Mouse (Mus musculus) neutrophil, adult 59 days (primary cell): Measurements from ENCODE around the gene Fgfr4. TPM values are rescaled to one million over a fixed set of nuclear protein-coding genes. Genes with fewer than 3 reads are reported as not detected.

Experiments used
- total RNA-seq, 2 experiments: library from RNA; stranded (reverse); gene quantifications; 1 replicate in 1 of 2; 2 replicates in 1 of 2; pipeline ENCODE4 v1.2.4; 2023

The Fgfr4 gene
- total RNA-seq: not detected

DNA sequence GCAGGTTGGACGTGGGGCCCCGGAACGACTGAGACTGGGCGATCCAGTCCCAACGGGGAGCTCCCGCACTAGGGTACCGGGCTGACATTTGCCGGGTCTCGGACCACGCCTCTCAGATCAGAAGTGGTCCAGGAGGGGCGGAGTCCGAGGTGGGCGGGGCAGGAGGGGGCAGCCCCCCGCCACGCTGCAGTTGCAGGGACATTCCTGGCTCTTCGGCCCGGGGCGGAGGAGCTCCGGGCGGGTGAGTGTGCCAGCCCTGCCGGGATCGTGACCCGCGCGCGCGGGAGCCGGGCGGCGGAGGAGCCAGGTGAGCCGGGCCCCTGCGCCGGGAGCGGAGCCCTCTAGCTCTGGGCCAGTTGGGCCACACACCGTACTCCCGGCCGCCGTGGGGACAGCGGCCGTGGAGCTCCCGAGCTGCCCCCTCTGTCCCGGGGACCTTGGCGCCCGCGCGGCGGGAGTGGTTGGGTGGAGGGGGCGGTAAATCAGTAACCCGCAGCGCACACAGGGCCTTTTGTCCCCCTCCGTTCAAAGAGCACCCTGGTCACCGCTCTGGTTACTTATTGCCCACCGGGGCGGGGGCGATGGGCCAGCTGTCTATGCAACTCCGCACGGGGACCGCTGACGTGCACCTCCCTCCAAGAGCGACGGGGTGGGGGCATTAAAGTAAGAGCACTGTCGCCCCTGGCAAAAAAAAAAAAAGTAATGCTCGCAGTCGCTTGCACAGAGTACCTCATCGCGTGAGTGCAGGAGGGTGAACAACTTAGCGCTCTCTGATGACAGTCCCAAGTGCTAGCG lies at the start of gene Fgfr4:
Fgfr4 (plus strand) TSS at position 20 of the 795 bp plus-strand sequence.

DNA sequence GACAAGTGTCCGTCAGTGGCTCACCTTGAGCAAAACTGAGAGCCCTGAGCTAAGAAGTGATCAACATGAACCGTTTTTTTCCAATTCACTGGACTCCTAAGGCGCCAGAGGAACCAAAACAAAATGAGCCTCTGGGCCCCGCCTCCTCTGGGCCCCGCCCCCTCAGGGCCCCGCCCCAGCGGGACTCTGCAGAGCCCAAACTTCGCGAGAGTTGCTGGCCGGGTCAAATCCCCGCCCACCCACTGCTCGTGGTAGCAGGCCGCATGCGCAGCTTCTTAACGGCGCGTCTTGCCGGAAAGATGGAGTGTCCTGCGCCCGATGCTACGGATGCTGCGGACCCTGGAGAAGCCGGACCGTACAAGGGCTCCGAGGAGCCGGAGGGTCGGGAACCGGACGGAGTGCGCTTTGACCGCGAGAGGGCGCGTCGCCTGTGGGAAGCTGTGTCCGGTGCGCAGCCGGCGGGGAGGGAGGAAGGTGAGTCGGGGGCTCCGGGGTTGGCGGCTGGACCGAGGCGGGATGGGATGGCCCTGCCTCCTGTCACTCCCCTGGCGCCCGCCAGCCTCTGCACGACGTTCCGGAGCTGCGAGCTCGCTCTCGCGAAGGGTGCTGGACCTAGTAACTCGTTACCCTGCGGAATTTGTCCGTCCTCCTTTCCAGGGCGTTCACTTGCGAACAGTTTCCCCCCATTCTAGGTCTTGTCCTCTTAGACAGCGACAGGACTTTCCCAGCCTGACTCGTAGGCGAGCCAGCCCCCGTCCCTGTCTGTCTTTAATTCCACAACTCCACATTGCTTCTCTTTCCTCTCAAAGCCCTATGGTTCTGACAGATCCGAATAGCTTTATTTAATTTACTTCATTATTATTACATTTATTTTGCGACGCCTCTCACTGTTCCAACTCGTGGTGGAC lies 47.1 kb upstream of the Fgfr4 start, which contains the start of gene Zfp346:
Zfp346 (plus strand) TSS at position 267 of the 908 bp plus-strand sequence.

DNA sequence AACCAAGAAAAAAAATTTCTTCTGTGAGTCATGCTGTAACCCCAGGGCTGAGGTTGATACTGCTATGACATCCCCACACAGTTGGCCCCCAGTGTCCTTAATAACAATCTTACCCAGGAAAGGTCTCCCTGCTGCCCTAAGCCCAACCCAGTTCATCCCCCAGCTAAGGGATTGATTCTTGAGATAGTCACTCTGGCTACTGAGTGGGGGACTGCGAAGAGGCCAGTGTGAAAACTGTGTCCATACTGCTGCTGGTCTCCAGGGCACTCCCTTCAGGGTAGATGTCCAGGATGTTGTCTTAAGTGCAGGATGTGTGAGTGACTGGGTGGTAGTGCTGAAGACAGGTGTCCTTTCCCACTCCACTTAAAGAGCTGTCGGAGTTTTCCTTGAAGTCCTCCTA lies 19.0 kb upstream of the Fgfr4 start, which contains the start of gene Gm17617:
Gm17617 (minus strand) TSS at position 101 of the 400 bp plus-strand sequence.

DNA sequence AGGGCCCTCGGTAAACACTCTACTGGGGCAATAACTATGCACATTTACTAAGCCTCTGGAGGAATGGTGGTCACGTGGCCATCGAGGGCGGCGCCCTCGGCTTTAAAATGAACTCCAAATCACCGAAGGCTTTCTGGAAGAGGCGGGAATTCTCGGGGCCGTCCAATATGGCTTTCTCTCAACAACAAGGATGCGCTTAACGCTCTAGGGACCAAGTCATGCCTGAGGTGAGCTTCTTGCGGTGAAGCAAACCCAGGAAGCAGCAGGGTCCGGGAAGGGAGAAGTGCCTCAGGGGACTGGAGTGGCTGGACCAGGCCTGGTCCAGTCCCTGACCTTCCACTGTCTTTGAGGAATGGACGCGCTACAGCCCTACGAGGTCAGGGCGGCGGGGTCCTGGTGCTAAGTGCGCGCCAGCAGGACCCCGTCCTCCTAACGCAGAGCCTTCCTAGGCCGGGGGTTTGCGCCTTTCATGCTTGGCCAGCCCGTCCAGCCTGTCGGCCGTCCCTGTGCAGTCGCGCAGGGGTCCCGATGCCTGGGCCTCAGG lies 57.3 kb downstream of the Fgfr4 start, which contains the start of gene Nsd1:
Nsd1 (plus strand) TSS at position 134 of the 544 bp plus-strand sequence.

Other genes starting within 250 kb of the Fgfr4 start
- gene Unc5a, start 203.2 kb upstream of the Fgfr4 start, total RNA-seq: under 1 TPM in 1 of 2 experiments, not detected in 1; 0.11 TPM
- gene Hk3, start 131.3 kb upstream of the Fgfr4 start, total RNA-seq: 100 to 1,000 TPM; 382 to 434 TPM
- 10 to 100 TPM; 36.0 to 41.3 TPM for gene Uimc1, start 52.3 kb upstream of the Fgfr4 start, total RNA-seq
- 1 to 10 TPM; 9.1 to 9.8 TPM for gene Zfp346, start 47.3 kb upstream of the Fgfr4 start, total RNA-seq
- not detected for gene Gm17617, start 19.1 kb upstream of the Fgfr4 start, total RNA-seq
- 100 to 1,000 TPM in 1 of 2 experiments, 10 to 100 TPM in 1; 99.7 to 103 TPM for gene Nsd1, start 57.1 kb downstream of the Fgfr4 start, total RNA-seq
- 100 to 1,000 TPM; 196 to 208 TPM for gene Prelid1, start 167.9 kb downstream of the Fgfr4 start, total RNA-seq
- 10 to 100 TPM; 73.9 to 75.8 TPM for gene Rab24, start 169.3 kb downstream of the Fgfr4 start, total RNA-seq
- 10 to 100 TPM; 15.2 to 16.0 TPM for gene Mxd3, start 177.2 kb downstream of the Fgfr4 start, total RNA-seq
- 10 to 100 TPM; 77.1 to 89.8 TPM for gene Lman2, start 210.1 kb downstream of the Fgfr4 start, total RNA-seq
- 100 to 1,000 TPM; 106 to 113 TPM for gene Rgs14, start 217.1 kb downstream of the Fgfr4 start, total RNA-seq
- gene Slc34a1, start 245.5 kb downstream of the Fgfr4 start, total RNA-seq: not detected